Mouse (Mus musculus) stomach, embryonic 15.5 days (tissue): ENCODE measurements around the gene Wdr59. TPM values are rescaled to one million over a fixed set of nuclear protein-coding genes. Genes with fewer than 3 reads are reported as not detected.

Experiments
- ATAC-seq: fragments of 200-750 bp; cut with Nextera tagmentation; 2 replicates; pipeline ENCODE4 v1.8.0; 2017; ENCODE audit warnings: low read depth, moderate number of reproducible peaks, moderate TSS enrichment; ENCODE audit not compliant: insufficient read depth, low FRiP score
- H3K27ac ChIP-seq: fragments of 300-500 bp; sonication (generic); 2 replicates; pipeline ENCODE4 v1.5.1; 2015; ENCODE audit warnings: mild to moderate bottlenecking, inconsistent platforms
- H3K27me3 ChIP-seq: fragments of 300-500 bp; sonication (generic); replicated peaks from 2 replicates; pipeline ENCODE4 v1.6.1; 2015; ENCODE audit warnings: inconsistent platforms
- H3K36me3 ChIP-seq: fragments of 300-500 bp; sonication (generic); 2 replicates; pipeline ENCODE4 v1.6.1; 2015; ENCODE audit warnings: inconsistent platforms
- H3K4me1 ChIP-seq: fragments of 300-500 bp; sonication (generic); 2 replicates; pipeline ENCODE4 v1.6.1; 2015; ENCODE audit warnings: inconsistent platforms
- H3K4me2 ChIP-seq: fragments of 300-500 bp; sonication (generic); 2 replicates; pipeline ENCODE4 v1.6.1; 2015; ENCODE audit warnings: mild to moderate bottlenecking, inconsistent platforms
- H3K4me3 ChIP-seq: fragments of 300-500 bp; sonication (generic); replicated peaks from 2 replicates; pipeline ENCODE4 v1.5.1; 2015; ENCODE audit warnings: inconsistent platforms
- H3K9ac ChIP-seq: fragments of 300-500 bp; sonication (generic); 2 replicates; pipeline ENCODE4 v1.6.1; 2015; ENCODE audit warnings: inconsistent platforms
- H3K9me3 ChIP-seq: fragments of 300-500 bp; sonication (generic); 2 replicates; pipeline ENCODE4 v1.6.1; 2016; ENCODE audit warnings: inconsistent platforms
- WGBS: fragments of 180-500 bp; shearing (Covaris S2); methylation state at CpG from one replicate; pipeline ENCODE4 v1.1.7; 2015; 5-methylcytosine and 5-hydroxymethylcytosine counted together
- polyA plus RNA-seq: library from polyadenylated mRNA; unstranded; fragments of >200 nt; fragmentation: Nextera tagmentation; extraction: Ambion mirVana; gene quantifications from 2 replicates; pipeline ENCODE4 v1.2.1, GENCODE M21; 2015

The Wdr59 gene
- polyA plus RNA-seq, 1 experiment from 2014 or later: 5.5 TPM

DNA sequence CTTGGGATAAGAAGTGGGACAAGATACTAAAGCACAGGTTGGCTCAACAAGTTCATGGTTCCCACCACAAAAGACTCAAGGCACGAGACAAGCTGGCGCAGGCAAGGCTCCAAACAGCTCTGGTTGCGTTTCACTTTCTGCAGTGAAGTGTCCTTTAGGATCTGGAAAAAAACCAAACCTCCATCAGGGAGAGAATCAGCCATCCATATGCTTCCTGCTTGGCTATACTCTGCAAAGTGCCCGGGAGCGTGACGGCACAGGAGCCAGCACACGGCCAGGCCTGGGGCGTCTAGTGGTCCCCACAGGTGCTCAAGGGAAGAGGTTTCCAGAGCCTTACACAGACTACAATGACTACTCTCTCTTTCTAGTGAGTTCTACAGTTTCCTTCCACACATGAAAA, 41.2 kb downstream of the Wdr59 start:
- Histone ChIP-seq H3K4me3 (no peak overlapping the region), H3K4me1 (no peaks in the 10 kb centered on the region), H3K36me3 (peaks cover 29% of the 10 kb centered on the region), H3K27ac (no peak overlapping the region), H3K9ac (no peak overlapping the region), H3K4me2 (no peak overlapping the region), H3K27me3 (no peaks in the 10 kb centered on the region), H3K9me3 (no peaks in the 10 kb centered on the region)
- 93% methylated on average over 8 of the region's 8 CpGs for WGBS
- ATAC-seq: no peak

DNA sequence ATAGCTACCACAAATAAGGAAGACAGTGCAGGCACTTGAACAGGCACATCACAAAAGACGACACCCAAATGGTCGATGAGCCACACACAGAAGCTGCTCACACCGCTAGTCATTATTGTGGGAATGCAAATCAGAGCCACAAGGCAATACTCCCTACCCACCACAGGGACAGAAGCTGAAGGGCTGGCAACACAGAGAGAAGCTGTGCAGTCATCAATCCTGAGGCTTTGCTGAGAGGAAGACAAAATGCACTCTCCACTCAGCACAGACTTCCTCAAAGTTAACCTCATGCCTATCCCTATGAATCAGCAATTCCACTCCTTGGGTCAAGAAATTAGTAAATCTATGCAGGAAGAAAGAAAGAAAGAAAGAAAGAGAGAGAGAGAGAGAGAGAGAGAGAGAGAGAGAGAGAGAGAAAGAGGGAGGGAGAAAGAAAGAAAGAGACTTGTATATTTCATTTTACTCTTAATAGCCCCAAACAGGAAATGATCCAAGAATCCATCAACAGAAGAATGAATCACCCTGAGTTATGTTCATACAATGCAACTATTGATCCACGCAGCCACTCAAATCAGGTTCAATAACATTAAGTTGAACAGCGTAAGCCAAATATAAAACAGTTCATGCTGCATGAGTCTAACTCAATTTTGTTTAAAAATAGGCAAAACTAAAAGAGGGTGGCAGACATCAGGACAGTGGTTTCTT, 44.0 kb downstream of the Wdr59 start:
- 79% methylated on average over 5 of the region's 5 CpGs for WGBS
- no peaks in the 10 kb centered on the region for H3K9me3 ChIP-seq
- H3K27ac ChIP-seq: no peak overlapping the region
- H3K36me3 ChIP-seq: peaks cover 20% of the 10 kb centered on the region
- no peaks in the 10 kb centered on the region for H3K27me3 ChIP-seq
- H3K4me1 ChIP-seq: no peaks in the 10 kb centered on the region
- H3K9ac ChIP-seq: no peak overlapping the region
- H3K4me3 ChIP-seq: no peak overlapping the region
- no peak overlapping the region for H3K4me2 ChIP-seq
- no peak for ATAC-seq

DNA sequence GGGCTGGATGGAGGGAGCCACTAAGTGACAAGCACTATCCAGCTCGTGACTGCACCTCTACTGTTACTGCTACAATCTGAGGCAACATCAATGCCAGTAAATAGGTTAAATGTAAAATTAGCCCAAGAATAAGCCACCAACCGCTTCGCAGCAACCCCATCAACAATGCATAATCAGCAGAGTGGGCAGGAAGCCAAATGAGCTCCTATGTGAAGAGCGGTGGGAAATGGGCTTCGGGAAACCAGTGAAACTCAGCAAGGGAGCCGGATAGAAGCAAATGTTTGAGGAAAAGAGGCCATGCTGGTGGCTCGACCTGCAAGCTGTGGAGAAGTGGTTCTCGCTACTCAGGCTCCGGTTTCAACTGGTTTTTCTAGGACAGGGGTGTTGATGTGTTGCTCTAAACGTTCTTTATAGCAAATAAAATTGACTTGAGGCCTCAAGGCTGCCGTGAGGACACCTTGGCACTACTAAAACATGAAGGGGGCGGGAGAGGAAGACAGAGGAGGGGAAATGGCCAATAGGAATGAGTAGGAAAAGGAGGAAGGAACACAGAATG, 50.3 kb downstream of the Wdr59 start:
- no peak overlapping the region for H3K9ac ChIP-seq
- no peaks in the 10 kb centered on the region for H3K27me3 ChIP-seq
- H3K9me3 ChIP-seq: no peaks in the 10 kb centered on the region
- H3K4me1 ChIP-seq: 0 out of 2 replicates have a peak, but pooled peaks cover 7% of the 10 kb centered on the region
- H3K4me3 ChIP-seq: no peak overlapping the region
- 79% methylated on average over 12 of the region's 12 CpGs for WGBS
- H3K27ac ChIP-seq: no peak overlapping the region
- no peak overlapping the region for H3K4me2 ChIP-seq
- no peak for ATAC-seq
- H3K36me3 ChIP-seq: 0 out of 2 replicates have a peak, but pooled peaks cover 4% of the 10 kb centered on the region

DNA sequence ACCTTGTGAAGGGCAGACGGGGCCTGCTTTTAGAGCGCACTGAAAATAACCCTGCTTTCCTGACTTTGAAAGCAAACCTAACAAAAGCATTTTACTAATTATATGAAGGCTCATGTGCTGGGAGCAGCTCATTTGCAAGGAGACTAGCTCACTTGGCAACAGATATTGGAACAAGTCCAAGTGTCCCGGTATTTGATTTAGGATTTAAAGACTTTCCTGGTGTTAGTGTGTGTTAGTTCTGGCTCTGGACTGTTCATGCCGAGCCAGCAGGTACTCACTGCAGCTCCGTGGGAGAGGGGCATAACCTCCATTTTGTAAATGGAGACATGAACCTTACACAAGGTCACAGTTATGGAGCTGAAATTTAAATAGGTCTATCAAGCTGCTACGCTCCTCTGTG, 52.9 kb downstream of the Wdr59 start:
- no peak overlapping the region for H3K4me2 ChIP-seq
- H3K4me1 ChIP-seq: 0 out of 2 replicates have a peak, but pooled peaks cover 7% of the 10 kb centered on the region
- 0 out of 2 replicates have a peak, but pooled peaks have one; percentile 39 for ATAC-seq
- no peak overlapping the region for H3K9ac ChIP-seq
- H3K36me3 ChIP-seq: peaks cover 4% of the 10 kb centered on the region; the same call in 1 of the 2 replicates
- no peak overlapping the region for H3K4me3 ChIP-seq
- H3K27ac ChIP-seq: no peak overlapping the region
- no peaks in the 10 kb centered on the region for H3K27me3 ChIP-seq
- 52% methylated on average over 6 of the region's 6 CpGs for WGBS
- H3K9me3 ChIP-seq: no peaks in the 10 kb centered on the region

DNA sequence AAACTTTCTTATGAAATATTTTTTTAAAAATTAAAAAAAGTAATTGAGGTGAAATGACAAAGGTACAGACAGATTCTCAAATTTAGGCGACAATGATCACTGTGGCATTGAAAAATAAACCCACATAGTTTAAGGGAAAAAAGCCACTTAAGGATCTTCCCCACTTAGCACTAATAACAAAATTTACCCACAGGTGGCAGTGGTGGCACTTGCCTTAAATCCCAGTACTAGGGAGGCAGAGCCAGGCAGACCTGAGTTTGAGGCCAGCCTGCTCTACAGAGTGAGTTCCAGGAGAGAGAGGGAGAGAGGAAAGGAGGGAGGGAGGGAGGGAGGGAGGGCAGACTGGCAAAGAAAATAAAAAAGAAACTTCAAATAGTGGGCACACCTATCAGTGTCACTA, 56.6 kb downstream of the Wdr59 start:
- H3K27ac ChIP-seq: no peak overlapping the region
- no peaks in the 10 kb centered on the region for H3K27me3 ChIP-seq
- no peak for ATAC-seq
- no peaks in the 10 kb centered on the region for H3K9me3 ChIP-seq
- no peak overlapping the region for H3K9ac ChIP-seq
- H3K4me1 ChIP-seq: 0 out of 2 replicates have a peak, but pooled peaks cover 7% of the 10 kb centered on the region
- peaks cover 18% of the 10 kb centered on the region for H3K36me3 ChIP-seq
- H3K4me2 ChIP-seq: no peak overlapping the region
- WGBS: 88% methylated on average over 1 of the region's 1 CpGs
- H3K4me3 ChIP-seq: no peak overlapping the region

DNA sequence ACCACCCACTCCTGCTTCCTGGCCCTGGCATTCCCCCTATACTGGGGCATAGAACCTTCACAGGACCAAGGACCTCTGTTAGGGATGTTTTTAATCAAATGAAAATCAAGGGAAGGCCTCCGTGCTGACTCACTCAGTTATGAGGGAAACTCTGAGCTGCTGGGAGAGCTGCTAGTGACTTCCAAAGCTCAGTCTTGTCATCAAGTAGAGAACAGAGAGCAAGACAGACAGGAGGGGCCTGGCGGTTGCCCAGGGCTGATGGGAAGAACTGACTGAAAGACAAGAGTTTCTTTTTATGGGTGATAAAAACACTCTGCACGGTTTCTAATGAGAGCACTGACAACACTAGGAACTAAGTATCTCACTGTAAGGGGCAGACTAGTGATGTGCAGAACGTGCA, 57.4 kb downstream of the Wdr59 start:
- no peaks in the 10 kb centered on the region for H3K27me3 ChIP-seq
- no peaks in the 10 kb centered on the region for H3K9me3 ChIP-seq
- H3K9ac ChIP-seq: no peak overlapping the region
- H3K4me1 ChIP-seq: 0 out of 2 replicates have a peak, but pooled peaks cover 7% of the 10 kb centered on the region
- no peak overlapping the region for H3K4me3 ChIP-seq
- WGBS: 81% methylated on average over 4 of the region's 4 CpGs
- H3K4me2 ChIP-seq: no peak overlapping the region
- H3K36me3 ChIP-seq: peaks cover 20% of the 10 kb centered on the region
- no peak for ATAC-seq
- H3K27ac ChIP-seq: no peak overlapping the region

DNA sequence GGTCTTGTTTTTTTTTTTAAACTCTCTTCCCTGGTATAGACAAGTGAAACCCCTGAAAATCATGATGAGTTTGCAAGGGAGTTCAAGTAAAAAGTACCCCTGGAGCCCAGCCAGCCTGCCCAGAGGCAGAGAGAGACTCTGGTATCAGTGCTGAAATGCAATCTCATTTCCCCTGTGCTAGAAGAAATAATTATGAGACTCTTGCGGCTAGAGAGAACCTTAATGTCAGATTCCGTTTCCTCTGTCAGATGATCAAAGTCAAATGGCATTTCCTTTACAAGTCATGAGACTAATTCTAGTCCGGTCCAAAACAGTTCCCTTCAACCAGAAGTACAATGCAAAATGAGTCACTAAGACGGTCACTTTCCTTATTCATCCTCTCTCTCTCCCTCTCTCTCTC, 72.2 kb downstream of the Wdr59 start:
- WGBS: 62% methylated on average over 4 of the region's 4 CpGs
- H3K9ac ChIP-seq: no peak overlapping the region
- no peaks in the 10 kb centered on the region for H3K27me3 ChIP-seq
- H3K4me2 ChIP-seq: no peak overlapping the region
- H3K27ac ChIP-seq: no peak overlapping the region
- no peak for ATAC-seq
- 0 out of 2 replicates have a peak, but pooled peaks cover 3% of the 10 kb centered on the region for H3K4me1 ChIP-seq
- H3K9me3 ChIP-seq: no peaks in the 10 kb centered on the region
- 0 out of 2 replicates have a peak, but pooled peaks cover 3% of the 10 kb centered on the region for H3K36me3 ChIP-seq
- no peak overlapping the region for H3K4me3 ChIP-seq

DNA sequence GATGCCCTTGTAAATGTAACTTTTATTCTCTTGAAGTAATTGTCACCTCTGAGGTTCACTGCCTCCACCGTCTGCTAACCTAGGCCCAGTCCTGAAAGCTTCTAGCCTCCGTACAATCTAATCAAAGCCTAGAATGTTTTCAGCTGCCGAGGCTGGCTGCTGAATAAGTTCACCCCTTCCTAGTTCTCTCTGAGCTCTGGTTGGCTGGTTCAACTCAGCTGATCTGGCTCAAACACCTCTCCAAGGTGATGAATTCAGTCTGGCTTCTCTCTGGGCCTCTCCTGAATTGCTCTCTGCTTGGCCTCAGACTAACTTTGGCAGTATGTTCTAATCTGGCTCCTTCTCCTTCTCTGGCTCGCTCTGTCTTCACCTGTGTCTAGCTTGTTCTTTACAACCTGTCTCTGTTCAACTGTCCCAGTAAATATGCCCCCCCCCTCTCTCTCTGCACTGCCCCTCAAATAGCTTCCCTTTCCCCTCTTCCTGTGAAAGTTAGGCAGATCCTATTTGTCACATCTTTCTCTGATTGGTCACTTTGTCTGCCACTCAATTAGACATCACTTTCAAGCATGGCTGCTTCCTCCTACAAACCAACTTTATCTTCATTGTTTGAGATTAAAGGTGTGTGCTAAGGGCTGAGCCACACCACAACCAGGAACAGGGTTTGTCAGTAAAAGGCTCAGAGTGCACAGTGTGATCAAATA, 75.8 kb downstream of the Wdr59 start:
- Histone ChIP-seq H3K4me3 (no peak overlapping the region), H3K27me3 (no peaks in the 10 kb centered on the region), H3K4me2 (no peak overlapping the region), H3K9ac (no peak overlapping the region), H3K4me1 (0 out of 2 replicates have a peak, but pooled peaks cover 3% of the 10 kb centered on the region), H3K27ac (no peak overlapping the region), H3K9me3 (no peaks in the 10 kb centered on the region), H3K36me3 (0 out of 2 replicates have a peak, but pooled peaks cover 3% of the 10 kb centered on the region)
- ATAC-seq: peak; percentile 25; the same call in 1 of the 2 replicates
- WGBS: 42% methylated on average over 4 of the region's 4 CpGs

DNA sequence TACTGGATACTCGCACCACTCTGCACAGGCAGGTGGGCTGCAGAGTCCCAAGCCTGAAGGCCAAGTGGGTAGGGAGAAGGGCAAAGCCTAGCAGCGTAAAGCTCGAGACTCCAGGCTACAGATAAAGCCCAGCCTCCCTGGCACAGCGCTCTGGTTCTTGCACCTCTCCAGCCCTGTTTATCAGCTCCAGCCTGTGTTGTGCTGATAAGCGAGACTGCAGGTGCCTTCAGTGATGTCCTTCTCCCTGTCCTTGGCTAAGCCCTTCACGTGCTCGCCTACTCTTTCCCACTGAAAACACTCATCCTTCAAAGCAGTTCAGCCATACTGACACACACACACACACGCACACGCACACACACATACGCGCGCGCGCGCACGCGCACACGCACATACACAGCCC, 76.3 kb downstream of the Wdr59 start:
- Histone ChIP-seq H3K4me2 (no peak overlapping the region), H3K9me3 (no peaks in the 10 kb centered on the region), H3K27ac (no peak overlapping the region), H3K36me3 (no peaks in the 10 kb centered on the region), H3K4me3 (no peak overlapping the region), H3K9ac (no peak overlapping the region), H3K4me1 (0 out of 2 replicates have a peak, but pooled peaks cover 3% of the 10 kb centered on the region), H3K27me3 (no peaks in the 10 kb centered on the region)
- peak; percentile 80 for ATAC-seq
- WGBS: 78% methylated on average over 18 of the region's 18 CpGs

DNA sequence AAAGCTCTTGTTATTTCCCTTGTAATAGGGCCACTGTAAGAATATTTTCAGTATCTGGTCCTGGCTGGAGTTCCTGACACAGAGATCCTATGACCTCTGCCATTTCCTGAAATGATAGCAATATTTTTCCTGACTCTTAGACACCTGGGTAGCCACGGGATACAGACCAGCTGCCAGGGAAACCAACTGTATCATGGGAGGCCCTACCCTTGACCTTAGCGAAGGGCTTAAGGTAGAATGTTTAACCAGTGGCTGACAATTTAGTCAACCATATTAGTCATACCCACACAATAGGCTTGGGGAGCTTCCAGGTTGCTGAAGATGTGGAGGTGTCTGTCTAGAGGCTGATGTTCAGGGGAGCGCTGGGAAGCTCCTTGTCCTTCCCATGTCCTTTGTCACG, 77.6 kb downstream of the Wdr59 start:
- Histone ChIP-seq H3K4me1 (0 out of 2 replicates have a peak, but pooled peaks cover 3% of the 10 kb centered on the region), H3K4me2 (no peak overlapping the region), H3K27ac (no peak overlapping the region), H3K9ac (no peak overlapping the region), H3K36me3 (no peaks in the 10 kb centered on the region), H3K9me3 (no peaks in the 10 kb centered on the region), H3K27me3 (no peaks in the 10 kb centered on the region), H3K4me3 (no peak overlapping the region)
- 67% methylated on average over 4 of the region's 4 CpGs for WGBS
- ATAC-seq: no peak

DNA sequence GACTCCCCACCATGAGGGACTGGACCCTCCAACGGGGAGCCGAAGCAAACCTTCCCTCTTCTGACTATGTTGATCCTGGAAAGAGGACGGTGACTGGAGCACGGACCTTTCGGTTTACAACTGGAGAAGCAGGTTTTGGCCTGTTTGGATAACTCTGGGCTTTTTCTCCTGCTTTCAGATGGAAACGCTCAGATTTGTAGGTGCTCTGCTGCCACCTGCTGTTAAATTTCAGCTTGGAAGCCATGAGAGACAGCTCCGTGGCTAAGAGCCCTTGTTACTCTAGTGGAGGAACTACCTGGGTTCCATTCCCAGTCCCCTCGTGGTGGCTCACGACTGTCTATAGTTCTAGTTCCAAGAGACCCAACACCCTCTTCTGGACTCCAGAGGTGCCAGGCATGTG, 82.7 kb downstream of the Wdr59 start:
- 0 out of 2 replicates have a peak, but pooled peaks have one; percentile 27 for ATAC-seq
- Histone ChIP-seq H3K27ac (no peak overlapping the region), H3K4me3 (no peak overlapping the region), H3K4me1 (no peaks in the 10 kb centered on the region), H3K9me3 (no peaks in the 10 kb centered on the region), H3K36me3 (no peaks in the 10 kb centered on the region), H3K4me2 (peak overlapping the region; percentile 4; the same call in 1 of the 2 replicates), H3K27me3 (no peaks in the 10 kb centered on the region), H3K9ac (no peak overlapping the region)
- 13% methylated on average over 9 of the region's 9 CpGs for WGBS
